Mouse (Mus musculus) forebrain, postnatal 0 days (tissue): Measurements from ENCODE around the gene Nutf2. TPM values are rescaled to one million over a fixed set of nuclear protein-coding genes. Genes with fewer than 3 reads are reported as not detected.
A peak's percentile ranks its signal among the peaks of the same experiment; 100 is the strongest.

Source experiments
- ATAC-seq: fragments of 200-750 bp; cut with Nextera tagmentation; 2 replicates; pipeline ENCODE4 v1.8.0; 2017; ENCODE audit warnings: mild to moderate bottlenecking, moderate library complexity
- DNase-seq: peaks from one replicate; pipeline ENCODE4 v3.0.0-alpha.2; 2015
- H3K27ac ChIP-seq: fragments of 300-500 bp; sonication (generic); 2 replicates; pipeline ENCODE4 v1.5.1; 2014; ENCODE audit warnings: low read depth, mild to moderate bottlenecking, antibody characterized with exemption, low read length, moderate library complexity, mixed read lengths
- H3K27me3 ChIP-seq: fragments of 300-500 bp; sonication (generic); 2 replicates; pipeline ENCODE4 v1.6.1; 2014; ENCODE audit warnings: mild to moderate bottlenecking, low read length, mixed read lengths; ENCODE audit not compliant: insufficient read depth
- H3K36me3 ChIP-seq: fragments of 300-500 bp; sonication (generic); 2 replicates; pipeline ENCODE4 v1.6.1; 2014; ENCODE audit warnings: mild to moderate bottlenecking, moderate library complexity; ENCODE audit not compliant: insufficient read depth
- H3K4me1 ChIP-seq: fragments of 300-500 bp; sonication (generic); 2 replicates; pipeline ENCODE4 v1.6.1; 2014; ENCODE audit warnings: antibody characterized with exemption; ENCODE audit not compliant: insufficient read depth
- H3K4me2 ChIP-seq: fragments of 300-500 bp; sonication (generic); 2 replicates; pipeline ENCODE4 v1.6.1; 2014; ENCODE audit warnings: low read depth, mild to moderate bottlenecking, moderate library complexity
- H3K4me3 ChIP-seq: fragments of 300-500 bp; sonication (generic); 2 replicates; pipeline ENCODE4 v1.5.1; 2014; ENCODE audit warnings: low read depth, low read length, mixed read lengths
- H3K9ac ChIP-seq: fragments of 300-500 bp; sonication (generic); 2 replicates; pipeline ENCODE4 v1.6.1; 2014; ENCODE audit warnings: mild to moderate bottlenecking
- H3K9me3 ChIP-seq: fragments of 300-500 bp; sonication (generic); 2 replicates; pipeline ENCODE4 v1.6.1; 2016; ENCODE audit warnings: low read length
- CTCF ChIP-seq: sonication (generic); IDR thresholded peaks from 2 replicates; pipeline ENCODE4 v1.5.1; 2016; ENCODE audit warnings: antibody characterized with exemption, control low read depth, low read depth
- WGBS: fragments of 180-500 bp; shearing (Covaris S2); extraction: QIAGEN DNeasy Blood & Tissue Kit; methylation state at CpG from one replicate; pipeline ENCODE4 v1.1.7; 2014; 5-methylcytosine and 5-hydroxymethylcytosine counted together
- polyA plus RNA-seq: library from polyadenylated mRNA; unstranded; fragments of >200 nt; fragmentation: Nextera tagmentation; extraction: Ambion mirVana; gene quantifications from 2 replicates; pipeline ENCODE4 v1.2.1, GENCODE M21; 2015
- total RNA-seq: library from RNA; depleted of rRNA; stranded (reverse); fragments of >200 nt; gene quantifications from 2 replicates; pipeline ENCODE4 v1.2.3, GENCODE M21; 2014

Nutf2 gene
- total and polyA plus RNA-seq, 2 experiments from 2014 or later: 70.4 to 142 TPM

DNA sequence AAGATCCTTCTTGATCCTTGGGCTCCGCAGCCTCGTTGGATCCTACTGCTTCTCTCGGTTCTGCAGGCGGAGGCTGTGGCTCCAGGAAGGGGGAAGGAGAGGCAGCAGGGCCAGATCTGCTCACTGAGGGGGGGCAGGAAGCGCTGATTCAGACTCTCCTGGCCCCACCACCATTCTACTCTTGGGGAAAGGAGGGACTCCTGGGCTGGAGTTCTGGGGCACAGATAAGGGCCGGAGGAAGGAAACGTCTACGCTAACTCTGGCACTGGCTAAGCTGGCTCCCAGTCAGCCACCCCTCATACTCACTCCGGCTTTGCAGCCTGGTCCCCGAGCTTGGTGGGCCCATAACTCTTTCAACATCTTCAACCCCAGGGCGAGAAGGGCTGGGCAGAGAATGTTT is 13.7 kb upstream of the Nutf2 start:
- Histone ChIP-seq H3K4me1 (peaks cover 4% of the 10 kb centered on the region; the same call in 1 of the 2 replicates), H3K36me3 (peaks cover 54% of the 10 kb centered on the region), H3K4me2 (no peak overlapping the region), H3K4me3 (no peak overlapping the region), H3K27me3 (no peaks in the 10 kb centered on the region), H3K9ac (no peak overlapping the region), H3K9me3 (no peaks in the 10 kb centered on the region), H3K27ac (no peak overlapping the region)
- TF ChIP-seq CTCF: no peak
- WGBS: 94% methylated on average over 11 of the region's 11 CpGs
- ATAC-seq: no peak
- no peak for DNase-seq

GRCm38 (mm10) chr8:105850014-105850413 is 10.4 kb upstream of the Nutf2 start:
- Histone ChIP-seq H3K27me3 (no peaks in the 10 kb centered on the region), H3K27ac (no peak overlapping the region), H3K9me3 (no peaks in the 10 kb centered on the region), H3K4me1 (peaks cover 4% of the 10 kb centered on the region; the same call in 1 of the 2 replicates), H3K9ac (no peak overlapping the region), H3K4me2 (no peak overlapping the region), H3K36me3 (peaks cover 39% of the 10 kb centered on the region), H3K4me3 (no peak overlapping the region)
- TF ChIP-seq CTCF: no peak
- 86% methylated on average over 4 of the region's 4 CpGs for WGBS
- DNase-seq (no peak), ATAC-seq (no peak)

GRCm38 (mm10) chr8:105850611-105851010 is 9.8 kb upstream of the Nutf2 start:
- H3K4me3 ChIP-seq: no peak overlapping the region

DNA sequence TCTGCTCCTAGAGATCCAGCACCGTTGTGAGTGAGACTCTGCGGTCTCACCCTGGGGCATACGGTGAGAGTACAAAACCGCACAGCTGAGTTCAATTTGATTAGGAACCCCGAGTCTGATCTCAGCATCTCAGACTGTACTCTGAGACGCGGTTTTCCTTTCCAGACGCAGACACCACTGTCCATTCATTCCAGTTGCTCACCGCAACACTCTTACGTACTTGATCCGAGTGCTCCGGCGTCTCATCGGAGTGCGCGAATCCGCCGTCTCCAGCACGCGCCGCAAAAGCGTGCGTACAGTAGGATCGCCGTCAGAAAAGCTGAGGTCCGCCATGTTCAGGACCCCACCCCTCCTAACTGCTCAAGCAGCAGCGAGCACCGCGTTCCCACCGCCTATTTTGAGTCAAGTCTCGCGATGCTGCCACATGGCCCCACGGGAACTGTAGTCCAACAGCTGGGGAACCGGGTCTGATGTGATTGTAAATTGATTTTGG is 8.7 kb upstream of the Nutf2 start:
- under 1% methylated on average over 34 of the region's 34 CpGs for WGBS
- DNase-seq (peak; percentile 95), ATAC-seq (peak; percentile 90)
- Histone ChIP-seq H3K27me3 (no peaks in the 10 kb centered on the region), H3K36me3 (peaks cover 24% of the 10 kb centered on the region), H3K4me1 (peaks cover 13% of the 10 kb centered on the region; the same call in 1 of the 2 replicates), H3K9ac (peak overlapping the region; percentile 66), H3K4me3 (peak overlapping the region; percentile 75), H3K27ac (peak overlapping the region; percentile 81), H3K4me2 (peak overlapping the region; percentile 68), H3K9me3 (no peaks in the 10 kb centered on the region)
- no peak for TF ChIP-seq CTCF

More at GRCm38 (mm10) chr8:105850611-105851010, 9.8 kb upstream of the Nutf2 start:
- H3K9me3 ChIP-seq: no peaks in the 10 kb centered on the region
- 76% methylated on average over 7 of the region's 7 CpGs for WGBS
- no peak overlapping the region for H3K9ac ChIP-seq
- peak overlapping the region; percentile 10; the same call in 1 of the 2 replicates for H3K4me2 ChIP-seq
- DNase-seq (no peak), ATAC-seq (no peak)
- H3K4me1 ChIP-seq: peaks cover 4% of the 10 kb centered on the region; the same call in 1 of the 2 replicates
- no peak for TF ChIP-seq CTCF
- no peaks in the 10 kb centered on the region for H3K27me3 ChIP-seq
- no peak overlapping the region for H3K27ac ChIP-seq
- H3K36me3 ChIP-seq: peaks cover 35% of the 10 kb centered on the region

- Histone ChIP-seq H3K27ac (no peak overlapping the region), H3K9ac (no peak overlapping the region), H3K4me2 (no peak overlapping the region), H3K36me3 (peaks cover 19% of the 10 kb centered on the region), H3K27me3 (no peaks in the 10 kb centered on the region), H3K9me3 (no peaks in the 10 kb centered on the region), H3K4me3 (0 out of 2 replicates have a peak overlapping the region, but pooled peaks have one; percentile 75), H3K4me1 (peaks cover 16% of the 10 kb centered on the region; the same call in 1 of the 2 replicates)
- no peak for TF ChIP-seq CTCF
- 82% methylated on average over 12 of the region's 12 CpGs for WGBS
- no peak for ATAC-seq
- no peak for DNase-seq
Measured at GRCm38 (mm10) chr8:105852146-105852729, 8.1 kb upstream of the Nutf2 start.

DNA sequence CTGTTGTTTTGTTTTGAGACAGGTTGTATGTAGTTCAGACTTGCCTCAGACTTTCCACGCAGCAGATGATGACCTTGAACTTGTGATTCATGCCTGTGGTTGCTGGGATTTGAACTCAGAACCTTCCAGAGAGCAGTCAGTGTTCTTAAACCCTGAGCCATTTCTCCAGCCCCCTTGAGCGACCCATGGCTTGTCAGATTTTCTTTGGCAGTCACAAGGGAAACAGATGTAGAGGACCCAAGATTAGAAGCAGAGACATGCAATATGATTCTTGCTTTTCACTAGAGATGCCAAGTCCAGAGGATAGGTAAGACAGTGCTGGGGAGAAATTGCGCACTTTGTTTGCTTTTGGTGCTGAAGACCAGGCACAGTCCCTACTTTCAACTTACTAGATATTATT is 7.2 kb upstream of the Nutf2 start, which contains the start of gene Cenpt:
Gene Cenpt (minus strand): TSS at position 101 of the 400 bp plus-strand sequence.
- H3K9ac ChIP-seq: no peak within 1 kb of the TSS
- no peak within 1 kb of the TSS for H3K4me2 ChIP-seq
- H3K27ac ChIP-seq: no peak within 1 kb of the TSS
- H3K4me3 ChIP-seq: no peak within 1 kb of the TSS
- peaks cover 21% of the 10 kb centered on the region; the same call in 1 of the 2 replicates for H3K4me1 ChIP-seq
- no peaks in the 10 kb centered on the region for H3K9me3 ChIP-seq
- no peaks in the 10 kb centered on the region for H3K27me3 ChIP-seq
- DNase-seq (no peak), ATAC-seq (no peak)
- WGBS: 94% methylated on average over 3 of the region's 3 CpGs
- H3K36me3 ChIP-seq: peaks cover 12% of the 10 kb centered on the region
- no peak for TF ChIP-seq CTCF

- Histone ChIP-seq H3K9ac (peak overlapping the region; percentile 61; the same call in 1 of the 2 replicates), H3K27ac (no peak overlapping the region), H3K4me2 (peak overlapping the region; percentile 29; the same call in 1 of the 2 replicates), H3K4me1 (peaks cover 21% of the 10 kb centered on the region; the same call in 1 of the 2 replicates), H3K9me3 (no peaks in the 10 kb centered on the region), H3K4me3 (peak overlapping the region; percentile 83), H3K27me3 (no peaks in the 10 kb centered on the region), H3K36me3 (peaks cover under 1% of the 10 kb centered on the region)
- no peak for ATAC-seq
- 30% methylated on average over 8 of the region's 8 CpGs for WGBS
- DNase-seq: no peak
- TF ChIP-seq CTCF: no peak
Measured at GRCm38 (mm10) chr8:105854303-105854702, 6.1 kb upstream of the Nutf2 start.
